Mouse (Mus musculus) brown adipose tissue, adult 24 weeks (tissue): ENCODE measurements around the gene Nox1. TPM values are rescaled to one million over a fixed set of nuclear protein-coding genes. Genes with fewer than 3 reads are reported as not detected.

Source experiments
- H3K27ac ChIP-seq: fragments of 200-500 bp; replicated peaks from 2 replicates; pipeline ENCODE4 v1.5.1; 2012; ENCODE audit warnings: low read depth, mild to moderate bottlenecking, low read length
- H3K4me1 ChIP-seq: fragments of 200-500 bp; 2 replicates; pipeline ENCODE4 v1.6.1; 2012; ENCODE audit warnings: low read length, mixed read lengths; ENCODE audit not compliant: control insufficient read depth, insufficient read depth, insufficient read length
- H3K4me3 ChIP-seq: fragments of 200-500 bp; 2 replicates; pipeline ENCODE4 v1.5.1; 2012; ENCODE audit warnings: low read depth, mild to moderate bottlenecking, low read length, moderate library complexity; ENCODE audit not compliant: insufficient read depth
- polyA plus RNA-seq: library from polyadenylated mRNA; stranded (reverse); fragments of >200 nt; gene quantifications from 2 replicates; pipeline ENCODE4 v1.2.4, GENCODE M21; 2012; ENCODE audit not compliant: missing spikeins, insufficient read depth, insufficient read length

Nox1 gene
- polyA plus RNA-seq, 1 experiment = not detected

- Histone ChIP-seq H3K27ac (no peak within 1 kb of the TSS), H3K4me3 (0 out of 2 replicates have a peak within 1 kb of the TSS, but pooled peaks have one; percentile 5), H3K4me1 (0 out of 2 replicates have a peak, but pooled peaks cover 2% of the 10 kb centered on the region)
Measured at GRCm38 (mm10) chrX:134162043-134162720, 59.6 kb downstream of the Nox1 start, which contains the start of gene Xkrx. Gene Xkrx (minus strand): TSS chrX:134162076.

- Histone ChIP-seq H3K27ac (no peak overlapping the region), H3K4me3 (no peak overlapping the region), H3K4me1 (0 out of 2 replicates have a peak, but pooled peaks cover 2% of the 10 kb centered on the region)
Measured at GRCm38 (mm10) chrX:134160442-134160841, 61.3 kb downstream of the Nox1 start.

GRCm38 (mm10) chrX:134158151-134158550, 63.6 kb downstream of the Nox1 start:
- H3K4me3 ChIP-seq = no peak overlapping the region
- no peak overlapping the region for H3K27ac ChIP-seq
- 0 out of 2 replicates have a peak, but pooled peaks cover 2% of the 10 kb centered on the region for H3K4me1 ChIP-seq

- Histone ChIP-seq H3K4me1 (no peaks in the 10 kb centered on the region), H3K4me3 (no peak overlapping the region), H3K27ac (no peak overlapping the region)
Measured at GRCm38 (mm10) chrX:134141986-134142385, 79.8 kb downstream of the Nox1 start.

- H3K4me3 ChIP-seq = no peak overlapping the region
Measured at GRCm38 (mm10) chrX:134141551-134141950, 80.2 kb downstream of the Nox1 start.

GRCm38 (mm10) chrX:134140024-134140423, 81.7 kb downstream of the Nox1 start:
- Histone ChIP-seq H3K27ac (no peak overlapping the region), H3K4me1 (no peaks in the 10 kb centered on the region), H3K4me3 (no peak overlapping the region)

More at GRCm38 (mm10) chrX:134141551-134141950, 80.2 kb downstream of the Nox1 start:
- Histone ChIP-seq H3K27ac (no peak overlapping the region), H3K4me1 (no peaks in the 10 kb centered on the region)

GRCm38 (mm10) chrX:134133821-134134220, 87.9 kb downstream of the Nox1 start:
- H3K27ac ChIP-seq = no peak overlapping the region
- no peaks in the 10 kb centered on the region for H3K4me1 ChIP-seq
- no peak overlapping the region for H3K4me3 ChIP-seq

GRCm38 (mm10) chrX:134132295-134132694, 89.5 kb downstream of the Nox1 start:
- Histone ChIP-seq H3K4me3 (no peak overlapping the region), H3K27ac (no peak overlapping the region), H3K4me1 (no peaks in the 10 kb centered on the region)

- Histone ChIP-seq H3K4me3 (no peak overlapping the region), H3K27ac (no peak overlapping the region), H3K4me1 (no peaks in the 10 kb centered on the region)
Measured at GRCm38 (mm10) chrX:134128549-134128948, 93.2 kb downstream of the Nox1 start.

GRCm38 (mm10) chrX:134116417-134116816, 105.3 kb downstream of the Nox1 start:
- Histone ChIP-seq H3K27ac (no peak overlapping the region), H3K4me1 (no peaks in the 10 kb centered on the region), H3K4me3 (no peak overlapping the region)

- Histone ChIP-seq H3K4me3 (no peak overlapping the region), H3K4me1 (no peaks in the 10 kb centered on the region), H3K27ac (no peak overlapping the region)
Measured at GRCm38 (mm10) chrX:134111767-134112166, 110.0 kb downstream of the Nox1 start.

GRCm38 (mm10) chrX:134102641-134103040, 119.1 kb downstream of the Nox1 start:
- no peaks in the 10 kb centered on the region for H3K4me1 ChIP-seq
- no peak overlapping the region for H3K4me3 ChIP-seq
- no peak overlapping the region for H3K27ac ChIP-seq

GRCm38 (mm10) chrX:134085453-134085852, 136.3 kb downstream of the Nox1 start:
- Histone ChIP-seq H3K4me3 (no peak overlapping the region), H3K4me1 (no peaks in the 10 kb centered on the region), H3K27ac (no peak overlapping the region)

- Histone ChIP-seq H3K27ac (peak overlapping the region; percentile 90), H3K4me3 (peak overlapping the region; percentile 95), H3K4me1 (no peaks in the 10 kb centered on the region)
Measured at GRCm38 (mm10) chrX:134059764-134060163, 162.0 kb downstream of the Nox1 start.

GRCm38 (mm10) chrX:134058987-134059712, 162.6 kb downstream of the Nox1 start, which contains the start of gene Cstf2:
Gene Cstf2 (plus strand): TSS chrX:134059187.
- Histone ChIP-seq H3K4me3 (peak within 1 kb of the TSS; percentile 95), H3K27ac (peak within 1 kb of the TSS; percentile 90), H3K4me1 (no peaks in the 10 kb centered on the region)
